Mouse (Mus musculus) G1E-ER4 (cell line): ENCODE measurements around the gene Lst1. TPM values are rescaled to one million over a fixed set of nuclear protein-coding genes. Genes with fewer than 3 reads are reported as not detected.

Experiments used
- GATA1 ChIP-seq: IDR thresholded peaks from one replicate; pipeline ENCODE4 v1.8.0; 2012; ENCODE audit warnings: low read length, inconsistent platforms
- polyA plus RNA-seq: library from polyadenylated mRNA; stranded (reverse); fragments of >175 nt; gene quantifications from 2 replicates; pipeline ENCODE4 v1.2.3, GENCODE M21; 2012

The Lst1 gene
- polyA plus RNA-seq, 1 experiment, result 0.39 TPM

GRCm38 (mm10) chr17:35174201-35174977, 13.8 kb downstream of the Lst1 start:
- no peak for TF ChIP-seq GATA1

GRCm38 (mm10) chr17:35173329-35173728, 14.9 kb downstream of the Lst1 start:
- TF ChIP-seq GATA1, result no peak

GRCm38 (mm10) chr17:35172445-35173234, 15.6 kb downstream of the Lst1 start:
- TF ChIP-seq GATA1, result no peak

- TF ChIP-seq GATA1, result no peak
These were observed 19.6 kb downstream of the Lst1 start for GRCm38 (mm10) chr17:35168541-35169207.

- no peak for TF ChIP-seq GATA1
These were observed 20.4 kb downstream of the Lst1 start for GRCm38 (mm10) chr17:35167794-35168193.

GRCm38 (mm10) chr17:35166352-35167035, 21.7 kb downstream of the Lst1 start:
- no peak for TF ChIP-seq GATA1

- TF ChIP-seq GATA1, result no peak
These were observed 22.6 kb downstream of the Lst1 start for GRCm38 (mm10) chr17:35165451-35166155.

GRCm38 (mm10) chr17:35164568-35165450, 23.4 kb downstream of the Lst1 start, which contains the start of gene Prrc2a:
Gene Prrc2a, minus strand, starts transcription at chr17:35164897.
- no peak for TF ChIP-seq GATA1

- TF ChIP-seq GATA1, result no peak
These were observed 24.0 kb downstream of the Lst1 start for GRCm38 (mm10) chr17:35164218-35164567.

- TF ChIP-seq GATA1, result no peak
These were observed 24.7 kb downstream of the Lst1 start for GRCm38 (mm10) chr17:35163326-35164081.

GRCm38 (mm10) chr17:35162730-35163129, 25.5 kb downstream of the Lst1 start:
- TF ChIP-seq GATA1, result no peak

GRCm38 (mm10) chr17:35162121-35162520, 26.1 kb downstream of the Lst1 start:
- TF ChIP-seq GATA1, result no peak

- no peak for TF ChIP-seq GATA1
These were observed 26.8 kb downstream of the Lst1 start for GRCm38 (mm10) chr17:35161421-35161820.
